1 mouse cellular context compared by ENCODE assay signal in the genomic region with DNA sequence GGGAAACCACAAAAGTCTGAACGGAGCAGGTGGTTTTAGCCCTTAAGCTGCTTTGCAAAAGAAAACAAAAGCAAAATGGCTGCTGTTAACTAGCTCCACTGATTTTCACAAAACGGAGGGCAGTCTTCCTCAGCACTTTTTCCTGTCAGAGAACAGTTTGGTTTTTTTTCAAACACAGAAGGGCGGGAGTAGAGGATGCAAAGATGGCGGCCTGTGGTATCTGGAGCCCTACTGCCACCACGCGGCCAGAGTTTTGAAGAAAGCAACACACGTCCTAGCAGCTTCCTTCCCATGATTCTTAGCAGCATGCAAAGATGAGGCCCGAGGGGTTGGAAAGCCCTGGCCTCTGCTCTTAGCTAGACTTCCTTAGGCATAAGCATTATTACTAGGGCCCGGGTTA.
A peak's percentile ranks its signal among the peaks of the same experiment; 100 is the strongest.
TF ChIP-seq lines count a peak whose summit lies in the region.

No protein-coding gene starts in this region.

TF ChIP-seq in CH12.LX, 34 proteins besides CTCF, POLR2A, EP300 and RAD21 (continued from another document):
- peak; percentile 67 for TF ChIP-seq MEF2A (IDR thresholded peaks at IDR 0.05; ENCODE audit: borderline replicate concordance, low read depth, low read length)
- peak; percentile 51; the same call in 1 of the 2 replicates for TF ChIP-seq NRF1 (IDR thresholded peaks at IDR 0.05; ENCODE audit: low read depth, low read length)
- TF ChIP-seq ZC3H11A (IDR thresholded peaks at IDR 0.05; ENCODE audit: low read depth, low read length) = no peak
- no peak for TF ChIP-seq USF2 (conservative IDR thresholded peaks at IDR 0.05; ENCODE audit: low read depth, low read length)
- TF ChIP-seq MAX (IDR thresholded peaks at IDR 0.05; ENCODE audit: low read length) = 0 out of 2 replicates have a peak, but pooled peaks have one; percentile 16
- TF ChIP-seq JUN (IDR thresholded peaks at IDR 0.05; ENCODE audit: insufficient read depth, low read depth, low read length) = no peak
- TF ChIP-seq SMC3 (IDR thresholded peaks at IDR 0.05; ENCODE audit: low read depth, low read length) = peak; percentile 40; the same call in 1 of the 2 replicates
- TF ChIP-seq KAT2A (IDR thresholded peaks at IDR 0.05; ENCODE audit: insufficient replicate concordance, low read length) = no peak
- peak; percentile 62; the same call in 1 of the 2 replicates for TF ChIP-seq E2F4 (IDR thresholded peaks at IDR 0.05; ENCODE audit: insufficient replicate concordance, low read depth, low read length)
- TF ChIP-seq CHD2 (IDR thresholded peaks at IDR 0.05; ENCODE audit: low read length) = 0 out of 2 replicates have a peak, but pooled peaks have one; percentile 27
- no peak for TF ChIP-seq CHD1 (IDR thresholded peaks at IDR 0.05; ENCODE audit: low read depth, low read length)
- no peak for TF ChIP-seq ELF1 (IDR thresholded peaks at IDR 0.05; ENCODE audit: low read depth, low read length)
- no peak for TF ChIP-seq GABPA (IDR thresholded peaks at IDR 0.05; ENCODE audit: insufficient replicate concordance, low read depth, low read length)
- no peak for TF ChIP-seq JUND (conservative IDR thresholded peaks at IDR 0.05; ENCODE audit: low read depth, low read length)
- TF ChIP-seq PAX5 (IDR thresholded peaks at IDR 0.05; ENCODE audit: low read length) = no peak
- TF ChIP-seq HCFC1 (IDR thresholded peaks at IDR 0.05; ENCODE audit: low read depth, low read length) = peak; percentile 73
- peak; percentile 31; the same call in 1 of the 2 replicates for TF ChIP-seq ZMIZ1 (IDR thresholded peaks at IDR 0.05; ENCODE audit: low read depth, low read length)
- no peak for TF ChIP-seq NELFE (IDR thresholded peaks at IDR 0.05; ENCODE audit: low read depth, low read length)
- no peak for TF ChIP-seq BHLHE40 (IDR thresholded peaks at IDR 0.05; ENCODE audit: low read depth, low read length)
- TF ChIP-seq MAZ (IDR thresholded peaks at IDR 0.05; ENCODE audit: low read depth, low read length) = peak; percentile 90; the same call in 1 of the 2 replicates
- TF ChIP-seq MYC (IDR thresholded peaks at IDR 0.05; ENCODE audit: low read depth, low read length) = peak; percentile 68; the same call in 1 of the 2 replicates
- no peak for TF ChIP-seq USF1 (IDR thresholded peaks at IDR 0.05; ENCODE audit: low read depth, low read length)
- TF ChIP-seq TBP (conservative IDR thresholded peaks at IDR 0.05; ENCODE audit: low read depth, low read length) = no peak
- TF ChIP-seq RCOR1 (conservative IDR thresholded peaks at IDR 0.05; ENCODE audit: low read depth, low read length) = no peak
